Mouse (Mus musculus) heart, postnatal 0 days (tissue): Measurements from ENCODE around the gene Med19.

Experiments
- CTCF ChIP-seq: IDR thresholded peaks from 2 replicates; pipeline ENCODE4 v1.5.1; 2016; ENCODE audit warnings: antibody characterized with exemption, control low read depth, low read depth
- EP300 ChIP-seq: IDR thresholded peaks from 2 replicates; pipeline ENCODE4 v1.6.1; 2016; ENCODE audit warnings: antibody characterized with exemption, low read depth

- TF ChIP-seq CTCF (no peak), EP300 (no peak)
Measured at GRCm38 (mm10) chr2:84632001-84632400, 46.2 kb upstream of the Med19 start.
